Mouse (Mus musculus): ENCODE data around the gene Vmp1. TPM values are rescaled to one million over a fixed set of nuclear protein-coding genes. Genes with fewer than 3 reads are reported as not detected.

Vmp1 gene
- polyA plus RNA-seq, 1 experiment = 157 TPM

GRCm38 (mm10) chr11:86647706-86648447, 35.8 kb downstream of the Vmp1 start:
- TF ChIP-seq MYOG (IDR thresholded peaks at IDR 0.05; ENCODE audit: control insufficient read depth, extremely low read depth, insufficient read length) (no peak), MAX (IDR thresholded peaks at IDR 0.05) (no peak), CTCF (IDR thresholded peaks at IDR 0.05; ENCODE audit: control insufficient read depth, insufficient read depth, insufficient read length) (no peak), FOSL1 (IDR thresholded peaks at IDR 0.05; ENCODE audit: insufficient read depth, low read length, poor library complexity, severe bottlenecking) (no peak), MYOD1 (IDR thresholded peaks at IDR 0.05; ENCODE audit: control insufficient read depth, insufficient read length, low read depth) (no peak), CEBPB (IDR thresholded peaks at IDR 0.05; ENCODE audit: low read depth) (no peak), USF1 (IDR thresholded peaks at IDR 0.05; ENCODE audit: low read depth) (no peak)

GRCm38 (mm10) chr11:86646885-86647459, 36.7 kb downstream of the Vmp1 start:
- Histone ChIP-seq H3K79me2 (ENCODE audit: control insufficient read depth, insufficient read depth) (peaks cover 35% of the 10 kb centered on the region), H3K79me3 (ENCODE audit: low read depth) (peaks cover 5% of the 10 kb centered on the region), H3K4me3 (ENCODE audit: insufficient read depth, poor library complexity, severe bottlenecking) (no peak overlapping the region), H3K27me3 (ENCODE audit: control insufficient read depth, insufficient read depth, insufficient read length) (no peaks in the 10 kb centered on the region), H3ac (ENCODE audit: control insufficient read depth, insufficient read length, low read depth) (no peak overlapping the region), H3K36me3 (ENCODE audit: control insufficient read depth, insufficient read depth) (peaks cover 20% of the 10 kb centered on the region)
- TF ChIP-seq USF1 (IDR thresholded peaks at IDR 0.05; ENCODE audit: low read depth) = peak; percentile 62
- TF ChIP-seq CEBPB (IDR thresholded peaks at IDR 0.05; ENCODE audit: low read depth) = no peak
- no peak for TF ChIP-seq MYOG (IDR thresholded peaks at IDR 0.05; ENCODE audit: control insufficient read depth, extremely low read depth, insufficient read length)
- no peak for TF ChIP-seq CTCF (IDR thresholded peaks at IDR 0.05; ENCODE audit: control insufficient read depth, insufficient read depth, insufficient read length)

More at GRCm38 (mm10) chr11:86647706-86648447, 35.8 kb downstream of the Vmp1 start:
- H3K79me2 ChIP-seq (ENCODE audit: control insufficient read depth, insufficient read depth) = peaks cover 35% of the 10 kb centered on the region
- no peaks in the 10 kb centered on the region for H3K27me3 ChIP-seq (ENCODE audit: control insufficient read depth, insufficient read depth, insufficient read length)
- H3K79me3 ChIP-seq (ENCODE audit: low read depth) = peaks cover 5% of the 10 kb centered on the region
- no peak overlapping the region for H3K4me3 ChIP-seq (ENCODE audit: insufficient read depth, poor library complexity, severe bottlenecking)
- peaks cover 14% of the 10 kb centered on the region for H3K36me3 ChIP-seq (ENCODE audit: control insufficient read depth, insufficient read depth)
- no peak overlapping the region for H3ac ChIP-seq (ENCODE audit: control insufficient read depth, insufficient read length, low read depth)

GRCm38 (mm10) chr11:86646136-86646834, 37.4 kb downstream of the Vmp1 start:
- Histone ChIP-seq H3K36me3 (ENCODE audit: control insufficient read depth, insufficient read depth) (peaks cover 23% of the 10 kb centered on the region), H3K79me2 (ENCODE audit: control insufficient read depth, insufficient read depth) (peaks cover 31% of the 10 kb centered on the region), H3K4me3 (ENCODE audit: insufficient read depth, poor library complexity, severe bottlenecking) (no peak overlapping the region), H3K27me3 (ENCODE audit: control insufficient read depth, insufficient read depth, insufficient read length) (no peaks in the 10 kb centered on the region), H3ac (ENCODE audit: control insufficient read depth, insufficient read length, low read depth) (no peak overlapping the region), H3K79me3 (ENCODE audit: low read depth) (peaks cover 5% of the 10 kb centered on the region)
- no peak for TF ChIP-seq CTCF (IDR thresholded peaks at IDR 0.05; ENCODE audit: control insufficient read depth, insufficient read depth, insufficient read length)
- peak; percentile 6 for TF ChIP-seq MYOD1 (IDR thresholded peaks at IDR 0.05; ENCODE audit: control insufficient read depth, insufficient read length, low read depth)
- TF ChIP-seq MYOG (IDR thresholded peaks at IDR 0.05; ENCODE audit: control insufficient read depth, extremely low read depth, insufficient read length) = no peak
- TF ChIP-seq CEBPB (IDR thresholded peaks at IDR 0.05; ENCODE audit: low read depth) = no peak
- no peak for TF ChIP-seq USF1 (IDR thresholded peaks at IDR 0.05; ENCODE audit: low read depth)
- peak; percentile 67 for TF ChIP-seq FOSL1 (IDR thresholded peaks at IDR 0.05; ENCODE audit: insufficient read depth, low read length, poor library complexity, severe bottlenecking)
- peak; percentile 59 for TF ChIP-seq MAX (IDR thresholded peaks at IDR 0.05)

- Histone ChIP-seq H3K27me3 (ENCODE audit: control insufficient read depth, insufficient read depth, insufficient read length) (no peaks in the 10 kb centered on the region), H3K79me2 (ENCODE audit: control insufficient read depth, insufficient read depth) (peaks cover 27% of the 10 kb centered on the region), H3K36me3 (ENCODE audit: control insufficient read depth, insufficient read depth) (peaks cover 35% of the 10 kb centered on the region), H3K79me3 (ENCODE audit: low read depth) (peaks cover 8% of the 10 kb centered on the region), H3K4me3 (ENCODE audit: insufficient read depth, poor library complexity, severe bottlenecking) (no peak overlapping the region), H3ac (ENCODE audit: control insufficient read depth, insufficient read length, low read depth) (no peak overlapping the region)
- TF ChIP-seq MAX (IDR thresholded peaks at IDR 0.05) = no peak
- no peak for TF ChIP-seq MYOG (IDR thresholded peaks at IDR 0.05; ENCODE audit: control insufficient read depth, extremely low read depth, insufficient read length)
- TF ChIP-seq USF1 (IDR thresholded peaks at IDR 0.05; ENCODE audit: low read depth) = no peak
- no peak for TF ChIP-seq CTCF (IDR thresholded peaks at IDR 0.05; ENCODE audit: control insufficient read depth, insufficient read depth, insufficient read length)
- TF ChIP-seq MYOD1 (IDR thresholded peaks at IDR 0.05; ENCODE audit: control insufficient read depth, insufficient read length, low read depth) = no peak
- no peak for TF ChIP-seq FOSL1 (IDR thresholded peaks at IDR 0.05; ENCODE audit: insufficient read depth, low read length, poor library complexity, severe bottlenecking)
- TF ChIP-seq CEBPB (IDR thresholded peaks at IDR 0.05; ENCODE audit: low read depth) = no peak
Observed at GRCm38 (mm10) chr11:86644553-86644952, 39.1 kb downstream of the Vmp1 start.

- Histone ChIP-seq H3K27me3 (ENCODE audit: control insufficient read depth, insufficient read depth, insufficient read length) (no peaks in the 10 kb centered on the region), H3K79me3 (ENCODE audit: low read depth) (peaks cover 3% of the 10 kb centered on the region), H3ac (ENCODE audit: control insufficient read depth, insufficient read length, low read depth) (no peak overlapping the region)
Observed at GRCm38 (mm10) chr11:86641714-86642113, 41.9 kb downstream of the Vmp1 start.

More at GRCm38 (mm10) chr11:86641714-86642113, 41.9 kb downstream of the Vmp1 start:
- no peak for TF ChIP-seq MYOD1 (IDR thresholded peaks at IDR 0.05; ENCODE audit: control insufficient read depth, insufficient read length, low read depth)
- no peak for TF ChIP-seq CEBPB (IDR thresholded peaks at IDR 0.05; ENCODE audit: low read depth)
- TF ChIP-seq MAX (IDR thresholded peaks at IDR 0.05) = no peak
- no peak for TF ChIP-seq MYOG (IDR thresholded peaks at IDR 0.05; ENCODE audit: control insufficient read depth, extremely low read depth, insufficient read length)
- Histone ChIP-seq H3K79me2 (ENCODE audit: control insufficient read depth, insufficient read depth) (peaks cover 18% of the 10 kb centered on the region), H3K4me3 (ENCODE audit: insufficient read depth, poor library complexity, severe bottlenecking) (no peak overlapping the region), H3K36me3 (ENCODE audit: control insufficient read depth, insufficient read depth) (peaks cover 26% of the 10 kb centered on the region)

Data from C2C12 (cell line).